Mouse (Mus musculus) right cerebral cortex, postnatal 10 days (tissue): Measurements from ENCODE around the gene Col28a1.
"Not testable (repeated sequence)": the region's sequence is repeated elsewhere in the genome, so short reads cannot be mapped to it uniquely, and the experiment has no call there.

Experiments
- DNase-seq, 2 experiments: peaks; one replicate each; pipeline ENCODE4 v3.0.0; 2021; ENCODE audit warnings: low spot score in 2 of 2

Col28a1 gene

GRCm38 (mm10) chr6:8023527-8023926, 168.9 kb downstream of the Col28a1 start:
- no peak for DNase-seq

- DNase-seq = no peak
Measured at GRCm38 (mm10) chr6:7994736-7995135, 197.7 kb downstream of the Col28a1 start.

GRCm38 (mm10) chr6:7983646-7983979, 208.8 kb downstream of the Col28a1 start:
- DNase-seq = peak in 1 of 2 experiments; percentile 36

- DNase-seq = not testable (repeated sequence)
Measured at GRCm38 (mm10) chr6:7982958-7983645, 209.3 kb downstream of the Col28a1 start.

GRCm38 (mm10) chr6:7971020-7971760, 221.2 kb downstream of the Col28a1 start:
- DNase-seq = no peak

GRCm38 (mm10) chr6:7969376-7969775, 223.0 kb downstream of the Col28a1 start:
- DNase-seq = no peak

- DNase-seq = no peak
Measured at GRCm38 (mm10) chr6:7965833-7966522, 226.4 kb downstream of the Col28a1 start.

- DNase-seq = no peak
Measured at GRCm38 (mm10) chr6:7962749-7963148, 229.7 kb downstream of the Col28a1 start.

- no peak for DNase-seq
Measured at GRCm38 (mm10) chr6:7952208-7952607, 240.2 kb downstream of the Col28a1 start.

GRCm38 (mm10) chr6:7951778-7952177, 240.6 kb downstream of the Col28a1 start:
- DNase-seq = no peak
